Mouse (Mus musculus) ES-Bruce4 (cell line): ENCODE measurements around the gene Gm10181. TPM values are rescaled to one million over a fixed set of nuclear protein-coding genes. Genes with fewer than 3 reads are reported as not detected.
A peak's percentile ranks its signal among the peaks of the same experiment; 100 is the strongest.

Experiments used
- H3K27ac ChIP-seq: 2 replicates; pipeline ENCODE4 v1.5.1; 2012; ENCODE audit warnings: low read length, inconsistent platforms; ENCODE audit not compliant: insufficient read depth
- H3K27me3 ChIP-seq: 2 replicates; pipeline ENCODE4 v1.6.1; 2012; ENCODE audit warnings: mild to moderate bottlenecking, low read length, inconsistent platforms; ENCODE audit not compliant: control insufficient read depth, poor library complexity, insufficient read depth, severe bottlenecking
- H3K36me3 ChIP-seq: 2 replicates; pipeline ENCODE4 v1.6.1; 2012; ENCODE audit warnings: inconsistent platforms, mild to moderate bottlenecking, low read length, moderate library complexity; ENCODE audit not compliant: control insufficient read depth, poor library complexity, insufficient read depth, severe bottlenecking
- H3K4me1 ChIP-seq: one replicate; pipeline ENCODE4 v1.8.1; 2011; ENCODE audit warnings: low read length; ENCODE audit not compliant: control insufficient read depth, insufficient read depth
- H3K4me3 ChIP-seq: 2 replicates; pipeline ENCODE4 v1.5.1; 2011; ENCODE audit warnings: low read depth, mild to moderate bottlenecking, low read length
- H3K9ac ChIP-seq: 2 replicates; pipeline ENCODE4 v1.6.1; 2012; ENCODE audit warnings: low read depth, mild to moderate bottlenecking, inconsistent platforms; ENCODE audit not compliant: poor library complexity, severe bottlenecking
- H3K9me3 ChIP-seq: replicated peaks from 2 replicates; pipeline ENCODE4 v1.6.1; 2012; ENCODE audit warnings: mild to moderate bottlenecking, low read length, inconsistent platforms; ENCODE audit not compliant: control insufficient read depth, poor library complexity, insufficient read depth, severe bottlenecking
- CTCF ChIP-seq: IDR thresholded peaks from one replicate; pipeline ENCODE4 v1.8.1; 2011; ENCODE audit warnings: low read depth, low read length
- EP300 ChIP-seq: IDR thresholded peaks from 2 replicates; pipeline ENCODE4 v1.6.1; 2011; ENCODE audit warnings: low read depth, low read length; ENCODE audit not compliant: insufficient read depth
- POLR2A ChIP-seq: IDR thresholded peaks from one replicate; pipeline ENCODE4 v1.8.1; 2011; ENCODE audit warnings: low read length; ENCODE audit not compliant: insufficient read depth
- polyA plus RNA-seq: library from polyadenylated mRNA; stranded (reverse); fragments of >200 nt; gene quantifications from 2 replicates; pipeline ENCODE4 v1.2.4, GENCODE M21; 2011; ENCODE audit warnings: low read depth; ENCODE audit not compliant: missing spikeins, insufficient read depth, insufficient read length

Gene Gm10181
- not detected in 2 replicates for polyA plus RNA-seq

- H3K27ac ChIP-seq, result no peak within 1 kb of the TSS
- no peak within 1 kb of the TSS for H3K4me3 ChIP-seq
- H3K27me3 ChIP-seq, result no peaks in the 10 kb centered on the region
- no peaks in the 10 kb centered on the region for H3K36me3 ChIP-seq
- H3K9me3 ChIP-seq, result no peaks in the 10 kb centered on the region
- TF ChIP-seq CTCF (no peak), EP300 (no peak), POLR2A (no peak)
- H3K9ac ChIP-seq, result no peak within 1 kb of the TSS
- H3K4me1 ChIP-seq, result no peaks in the 10 kb centered on the region
These were observed at the start of gene Gm10181 for GRCm38 (mm10) chr9:25089122-25089521. Gm10181 (plus strand) TSS chr9:25089422.

GRCm38 (mm10) chr9:25041665-25042064 lies 47.6 kb upstream of the Gm10181 start:
- H3K4me1 ChIP-seq, result no peaks in the 10 kb centered on the region
- H3K36me3 ChIP-seq, result no peaks in the 10 kb centered on the region
- H3K9ac ChIP-seq, result no peak overlapping the region
- H3K27me3 ChIP-seq, result no peaks in the 10 kb centered on the region
- H3K4me3 ChIP-seq, result no peak overlapping the region
- no peaks in the 10 kb centered on the region for H3K9me3 ChIP-seq
- no peak for TF ChIP-seq POLR2A
- no peak for TF ChIP-seq CTCF
- TF ChIP-seq EP300, result no peak
- no peak overlapping the region for H3K27ac ChIP-seq

GRCm38 (mm10) chr9:25042162-25043111 lies 46.8 kb upstream of the Gm10181 start:
- Histone ChIP-seq H3K9ac (no peak overlapping the region), H3K27ac (no peak overlapping the region), H3K36me3 (no peaks in the 10 kb centered on the region), H3K4me1 (no peaks in the 10 kb centered on the region), H3K9me3 (no peaks in the 10 kb centered on the region), H3K27me3 (no peaks in the 10 kb centered on the region), H3K4me3 (peak overlapping the region; percentile 32; the same call in 1 of the 2 replicates)
- TF ChIP-seq EP300, result no peak
- no peak for TF ChIP-seq POLR2A
- no peak for TF ChIP-seq CTCF

- Histone ChIP-seq H3K4me1 (no peaks in the 10 kb centered on the region), H3K27ac (no peak overlapping the region), H3K9me3 (no peaks in the 10 kb centered on the region), H3K4me3 (no peak overlapping the region), H3K9ac (no peak overlapping the region), H3K36me3 (no peaks in the 10 kb centered on the region), H3K27me3 (no peaks in the 10 kb centered on the region)
- TF ChIP-seq POLR2A (no peak), EP300 (no peak), CTCF (no peak)
These were observed 44.9 kb upstream of the Gm10181 start for GRCm38 (mm10) chr9:25044325-25044724.

- no peak overlapping the region for H3K9ac ChIP-seq
- no peaks in the 10 kb centered on the region for H3K36me3 ChIP-seq
- H3K9me3 ChIP-seq, result no peaks in the 10 kb centered on the region
- no peak overlapping the region for H3K27ac ChIP-seq
- H3K4me1 ChIP-seq, result no peaks in the 10 kb centered on the region
- TF ChIP-seq EP300 (no peak), POLR2A (no peak), CTCF (no peak)
- H3K27me3 ChIP-seq, result no peaks in the 10 kb centered on the region
- H3K4me3 ChIP-seq, result no peak overlapping the region
These were observed 40.9 kb upstream of the Gm10181 start for GRCm38 (mm10) chr9:25048289-25048688.

- Histone ChIP-seq H3K27ac (no peak overlapping the region), H3K4me3 (no peak overlapping the region), H3K27me3 (no peaks in the 10 kb centered on the region), H3K9ac (no peak overlapping the region), H3K36me3 (no peaks in the 10 kb centered on the region), H3K9me3 (no peaks in the 10 kb centered on the region), H3K4me1 (no peaks in the 10 kb centered on the region)
- no peak for TF ChIP-seq CTCF
These were observed 40.3 kb upstream of the Gm10181 start for GRCm38 (mm10) chr9:25048940-25049339.
